Comparison of ENCODE assay signal across 21 mouse cellular contexts in the genomic region with DNA sequence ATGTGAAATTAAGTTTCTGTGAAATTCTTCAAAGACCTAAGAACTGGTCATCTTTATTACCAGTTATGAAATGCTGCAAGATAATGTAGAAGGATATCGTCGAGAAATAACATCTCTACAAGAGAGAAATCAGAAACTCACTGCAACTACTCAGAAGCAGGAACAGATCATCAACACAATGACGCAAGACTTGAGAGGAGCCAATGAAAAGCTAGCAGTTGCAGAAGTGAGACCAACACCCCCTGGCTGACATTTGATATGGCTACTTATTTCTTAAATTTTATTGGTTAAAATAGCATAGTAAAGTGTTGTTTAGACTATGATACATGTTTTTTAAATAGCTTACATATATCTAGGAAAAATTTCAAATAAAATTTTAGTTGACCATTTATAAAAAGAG. TPM values are rescaled to one million over a fixed set of nuclear protein-coding genes. Genes with fewer than 3 reads are reported as not detected.
A peak's percentile ranks its signal among the peaks of the same experiment; 100 is the strongest.
DNase-seq lines count a peak whose midpoint lies in the region; ATAC-seq and TF ChIP-seq lines count a peak whose summit lies in the region.
"Had no signal": no experiment of that assay in that cellular context is flagged by ENCODE, and none has a peak within 500 bp of the region (broad histone marks: within the 10 kb centered on the region; RNA-seq: fewer than 3 reads in every experiment).

No protein-coding gene starts in this region.

- H3K27ac ChIP-seq in intestine, postnatal 0 days (ENCODE audit: low read depth, low read length), result no peak overlapping the region
- H3K27ac ChIP-seq: embryonic facial prominence, embryonic 10.5 days; embryonic facial prominence, embryonic 12.5 days; forebrain, embryonic 13.5 days; forebrain, embryonic 15.5 days had no signal

- H3ac ChIP-seq in C2C12 (ENCODE audit: control insufficient read depth, insufficient read length, low read depth), result no peak overlapping the region

- peaks cover 97% of the 10 kb centered on the region for H3K36me3 ChIP-seq in C2C12 (ENCODE audit: control insufficient read depth, insufficient read depth)
- peaks cover 68% of the 10 kb centered on the region for H3K36me3 ChIP-seq in intestine, postnatal 0 days (ENCODE audit: control insufficient read depth, insufficient read depth)

- H3K4me2 ChIP-seq in intestine, postnatal 0 days (replicated peaks; ENCODE audit: low read depth), result no peak overlapping the region
- H3K4me2 ChIP-seq: embryonic facial prominence, embryonic 12.5 days; forebrain, embryonic 13.5 days; forebrain, embryonic 15.5 days had no signal

- no peaks in the 10 kb centered on the region for H3K79me3 ChIP-seq in C2C12 (ENCODE audit: low read depth)

- ATAC-seq in megakaryocyte, adult 5-6 weeks (ENCODE audit: poor library complexity, severe bottlenecking), result peak; percentile 75
- no peak for ATAC-seq in intestine, postnatal 0 days
- ATAC-seq: forebrain, embryonic 13.5 days; forebrain, embryonic 15.5 days; forebrain, postnatal 0 days had no signal

- no peak overlapping the region for H3K4me3 ChIP-seq in C2C12 (ENCODE audit: insufficient read depth, poor library complexity, severe bottlenecking)
- no peak overlapping the region for H3K4me3 ChIP-seq in intestine, postnatal 0 days (ENCODE audit: low read depth, low read length)
- H3K4me3 ChIP-seq: embryonic facial prominence, embryonic 10.5 days; embryonic facial prominence, embryonic 12.5 days; forebrain, embryonic 13.5 days; forebrain, embryonic 15.5 days had no signal

- no peak overlapping the region for H3K9ac ChIP-seq in intestine, postnatal 0 days (ENCODE audit: low read depth, low read length)
- H3K9ac ChIP-seq: embryonic facial prominence, embryonic 12.5 days; forebrain, embryonic 13.5 days; forebrain, embryonic 15.5 days; forebrain, postnatal 0 days had no signal

- DNase-seq in adipocyte (ENCODE audit: low spot score), result peak; percentile 17
- DNase-seq in frontal cortex, postnatal 25 days (ENCODE audit: low spot score in 2 of 2), result no peak
- DNase-seq in ovary, postnatal 36 days (ENCODE audit: low spot score), result no peak
- no peak for DNase-seq in kidney, adult 11 months
- DNase-seq: adrenal gland, adult 8-10 months; adrenal gland, postnatal 14 days; adrenal gland, postnatal 36 days; B cell, adult 2 months; cerebellum, adult 11-12 months; cerebellum, adult 2 months; cerebellum, adult 9-10 months; cerebellum, postnatal 10 days; cerebellum, postnatal 25 days; forebrain, postnatal 0 days had no signal

- WGBS in intestine, postnatal 0 days, result 84% methylated on average over 3 of the region's 3 CpGs

- no peaks in the 10 kb centered on the region for H3K4me1 ChIP-seq in intestine, postnatal 0 days (replicated peaks; ENCODE audit: control insufficient read depth, insufficient read depth, low read length)
- H3K4me1 ChIP-seq: embryonic facial prominence, embryonic 10.5 days; embryonic facial prominence, embryonic 12.5 days; forebrain, embryonic 13.5 days; forebrain, embryonic 15.5 days had no signal

- H3K9me3 ChIP-seq in intestine, postnatal 0 days (ENCODE audit: control insufficient read depth), result no peaks in the 10 kb centered on the region
- H3K9me3 ChIP-seq: embryonic facial prominence, embryonic 10.5 days; embryonic facial prominence, embryonic 12.5 days; forebrain, embryonic 13.5 days; forebrain, embryonic 15.5 days had no signal

- no peaks in the 10 kb centered on the region for H3K79me2 ChIP-seq in C2C12 (ENCODE audit: control insufficient read depth, insufficient read depth)

- TF ChIP-seq CTCF in C2C12 (IDR thresholded peaks at IDR 0.05; ENCODE audit: control insufficient read depth, insufficient read depth, insufficient read length), result no peak
- TF ChIP-seq CTCF in intestine, postnatal 0 days (IDR thresholded peaks at IDR 0.05; ENCODE audit: low read depth), result no peak

- H3K27me3 ChIP-seq in C2C12 (ENCODE audit: control insufficient read depth, insufficient read depth, insufficient read length), result no peaks in the 10 kb centered on the region
- H3K27me3 ChIP-seq in intestine, postnatal 0 days (replicated peaks; ENCODE audit: control insufficient read depth, insufficient read depth, low read length), result no peaks in the 10 kb centered on the region
- H3K27me3 ChIP-seq: embryonic facial prominence, embryonic 12.5 days; forebrain, embryonic 13.5 days; forebrain, embryonic 15.5 days had no signal

TF ChIP-seq in C2C12, 6 proteins besides CTCF, POLR2A, EP300 and RAD21:
- TF ChIP-seq CEBPB (IDR thresholded peaks at IDR 0.05; ENCODE audit: low read depth) (peak; percentile 17), USF1 (IDR thresholded peaks at IDR 0.05; ENCODE audit: low read depth) (no peak)

RNA-seq across cellular contexts. Expression of gene Odr4, which starts 23.1 kb away (rescaled TPM):
- polyA plus RNA-seq in C2C12 (2012; fragmentation: generic; extraction: Trizol), result 7.1 TPM
- total RNA-seq in megakaryocyte, adult 5-6 weeks (2015), result 26.4 and 38.2 TPM in 2 replicates
- total RNA-seq in megakaryocyte, adult 5-6 weeks (2017), result 68.0 and 68.1 TPM in 2 replicates
- polyA plus RNA-seq in intestine, postnatal 0 days (2015; fragmentation: Nextera tagmentation; extraction: Ambion mirVana), result 29.2 and 32.9 TPM in 2 replicates

RNA-seq across cellular contexts. Expression of gene Tpr, which starts 23.4 kb away (rescaled TPM):
- polyA plus RNA-seq in C2C12 (2012; fragmentation: generic; extraction: Trizol), result 39.1 TPM
- 312 and 339 TPM in 2 replicates for total RNA-seq in megakaryocyte, adult 5-6 weeks (2015)
- 398 and 424 TPM in 2 replicates for total RNA-seq in megakaryocyte, adult 5-6 weeks (2017)
- 89.7 and 93.1 TPM in 2 replicates for polyA plus RNA-seq in intestine, postnatal 0 days (2015; fragmentation: Nextera tagmentation; extraction: Ambion mirVana)

RNA-seq across cellular contexts. Expression of gene Prg4, which starts 50.0 kb away (rescaled TPM):
- 0.14 TPM for polyA plus RNA-seq in C2C12 (2012; fragmentation: generic; extraction: Trizol)
- total RNA-seq in megakaryocyte, adult 5-6 weeks (2015), result 0.78 and 0.98 TPM in 2 replicates
- total RNA-seq in megakaryocyte, adult 5-6 weeks (2017), result not detected in 2 replicates
- 0.34 and 0.44 TPM in 2 replicates for polyA plus RNA-seq in intestine, postnatal 0 days (2015; fragmentation: Nextera tagmentation; extraction: Ambion mirVana)
